Mouse (Mus musculus): ENCODE measurements around the gene Hoxa4. TPM values are rescaled to one million over a fixed set of nuclear protein-coding genes. Genes with fewer than 3 reads are reported as not detected.

Hoxa4 gene
- 0.79 and 0.92 TPM in 2 replicates for polyA plus RNA-seq (2016; fragmentation: Nextera tagmentation; extraction: Ambion mirVana)

- H3K27ac ChIP-seq: peak within 1 kb of the TSS; percentile 67
- H3K4me1 ChIP-seq: peaks cover 13% of the 10 kb centered on the region
- 2% methylated on average over 78 of the region's 102 CpGs for WGBS (ENCODE audit: insufficient replicate concordance)
- H3K36me3 ChIP-seq: no peaks in the 10 kb centered on the region
- H3K4me2 ChIP-seq: peak within 1 kb of the TSS; percentile 63
- H3K4me3 ChIP-seq: peak within 1 kb of the TSS; percentile 54
- H3K9me3 ChIP-seq (replicated peaks): no peaks in the 10 kb centered on the region
- ATAC-seq: no peak
- H3K27me3 ChIP-seq (replicated peaks): peaks cover 99% of the 10 kb centered on the region
- peak within 1 kb of the TSS; percentile 60 for H3K9ac ChIP-seq
These were observed at the start of gene Hoxa4 for GRCm38 (mm10) chr6:52190906-52191810. TSS of gene Hoxa4 (minus strand) at chr6:52191753.

- Histone ChIP-seq H3K36me3 (no peaks in the 10 kb centered on the region), H3K9ac (no peak overlapping the region), H3K4me2 (no peak overlapping the region), H3K9me3 (replicated peaks) (no peaks in the 10 kb centered on the region), H3K4me1 (peaks cover 7% of the 10 kb centered on the region; the same call in 1 of the 2 replicates), H3K27ac (no peak overlapping the region), H3K4me3 (no peak overlapping the region), H3K27me3 (replicated peaks) (peaks cover 99% of the 10 kb centered on the region)
- WGBS (ENCODE audit: insufficient replicate concordance): 4% methylated on average over 9 of the region's 9 CpGs
- ATAC-seq: no peak
These were observed 49.6 kb upstream of the Hoxa4 start for GRCm38 (mm10) chr6:52241001-52241621.

- Histone ChIP-seq H3K9ac (no peak within 1 kb of the TSS), H3K27me3 (replicated peaks) (peaks cover 99% of the 10 kb centered on the region), H3K9me3 (replicated peaks) (no peaks in the 10 kb centered on the region), H3K36me3 (no peaks in the 10 kb centered on the region), H3K4me1 (peaks cover 7% of the 10 kb centered on the region; the same call in 1 of the 2 replicates), H3K4me2 (peak within 1 kb of the TSS; percentile 16; the same call in 1 of the 2 replicates), H3K4me3 (no peak within 1 kb of the TSS), H3K27ac (no peak within 1 kb of the TSS)
- WGBS (ENCODE audit: insufficient replicate concordance): 2% methylated on average over 35 of the region's 35 CpGs
- ATAC-seq: no peak
These were observed 48.9 kb upstream of the Hoxa4 start, which contains the start of gene Hoxa10 for GRCm38 (mm10) chr6:52240389-52241000. TSS of gene Hoxa10 (minus strand) at chr6:52240854.

GRCm38 (mm10) chr6:52239625-52240388, 48.3 kb upstream of the Hoxa4 start:
- WGBS (ENCODE audit: insufficient replicate concordance): 4% methylated on average over 30 of the region's 30 CpGs
- Histone ChIP-seq H3K27ac (no peak overlapping the region), H3K4me3 (no peak overlapping the region), H3K4me1 (0 out of 2 replicates have a peak, but pooled peaks cover under 1% of the 10 kb centered on the region), H3K36me3 (no peaks in the 10 kb centered on the region), H3K9ac (no peak overlapping the region), H3K4me2 (peak overlapping the region; percentile 16; the same call in 1 of the 2 replicates), H3K27me3 (replicated peaks) (peaks cover 99% of the 10 kb centered on the region), H3K9me3 (replicated peaks) (no peaks in the 10 kb centered on the region)
- ATAC-seq: no peak

- Histone ChIP-seq H3K4me1 (no peaks in the 10 kb centered on the region), H3K4me3 (no peak overlapping the region), H3K9ac (no peak overlapping the region), H3K9me3 (replicated peaks) (no peaks in the 10 kb centered on the region), H3K27me3 (replicated peaks) (peaks cover 99% of the 10 kb centered on the region), H3K27ac (no peak overlapping the region), H3K4me2 (no peak overlapping the region), H3K36me3 (no peaks in the 10 kb centered on the region)
- WGBS (ENCODE audit: insufficient replicate concordance): 6% methylated on average over 7 of the region's 7 CpGs
- no peak for ATAC-seq
These were observed 47.4 kb upstream of the Hoxa4 start for GRCm38 (mm10) chr6:52238976-52239375.

- H3K27me3 ChIP-seq (replicated peaks): peaks cover 99% of the 10 kb centered on the region
- H3K4me3 ChIP-seq: no peak overlapping the region
- no peak overlapping the region for H3K4me2 ChIP-seq
- WGBS (ENCODE audit: insufficient replicate concordance): 6% methylated on average over 7 of the region's 7 CpGs
- H3K9me3 ChIP-seq (replicated peaks): no peaks in the 10 kb centered on the region
- no peaks in the 10 kb centered on the region for H3K36me3 ChIP-seq
- no peaks in the 10 kb centered on the region for H3K4me1 ChIP-seq
- no peak overlapping the region for H3K27ac ChIP-seq
- ATAC-seq: no peak
- H3K9ac ChIP-seq: no peak overlapping the region
These were observed 46.6 kb upstream of the Hoxa4 start for GRCm38 (mm10) chr6:52238155-52238545.

GRCm38 (mm10) chr6:52237346-52238154, 46.0 kb upstream of the Hoxa4 start:
- no peak overlapping the region for H3K9ac ChIP-seq
- H3K4me2 ChIP-seq: no peak overlapping the region
- H3K36me3 ChIP-seq: no peaks in the 10 kb centered on the region
- no peaks in the 10 kb centered on the region for H3K9me3 ChIP-seq (replicated peaks)
- 14% methylated on average over 10 of the region's 10 CpGs for whole genome bisulfite sequencing (ENCODE audit: insufficient replicate concordance)
- H3K27ac ChIP-seq: no peak overlapping the region
- no peaks in the 10 kb centered on the region for H3K4me1 ChIP-seq
- H3K4me3 ChIP-seq: no peak overlapping the region
- peaks cover 99% of the 10 kb centered on the region for H3K27me3 ChIP-seq (replicated peaks)
- ATAC-seq: no peak

GRCm38 (mm10) chr6:52236806-52237205, 45.3 kb upstream of the Hoxa4 start:
- H3K4me2 ChIP-seq: no peak overlapping the region
- 17% methylated on average over 3 of the region's 3 CpGs for WGBS (ENCODE audit: insufficient replicate concordance)
- H3K36me3 ChIP-seq: no peaks in the 10 kb centered on the region
- H3K9ac ChIP-seq: no peak overlapping the region
- ATAC-seq: no peak
- no peak overlapping the region for H3K4me3 ChIP-seq
- H3K4me1 ChIP-seq: no peaks in the 10 kb centered on the region
- peaks cover 99% of the 10 kb centered on the region for H3K27me3 ChIP-seq (replicated peaks)
- H3K9me3 ChIP-seq (replicated peaks): no peaks in the 10 kb centered on the region
- no peak overlapping the region for H3K27ac ChIP-seq

- Histone ChIP-seq H3K27me3 (replicated peaks) (peaks cover 98% of the 10 kb centered on the region), H3K9me3 (replicated peaks) (no peaks in the 10 kb centered on the region), H3K27ac (no peak overlapping the region), H3K4me1 (no peaks in the 10 kb centered on the region), H3K4me3 (no peak overlapping the region), H3K36me3 (no peaks in the 10 kb centered on the region), H3K4me2 (no peak overlapping the region), H3K9ac (no peak overlapping the region)
- 20% methylated on average over 6 of the region's 6 CpGs for WGBS (ENCODE audit: insufficient replicate concordance)
- ATAC-seq: no peak
These were observed 44.3 kb upstream of the Hoxa4 start for GRCm38 (mm10) chr6:52235866-52236265.

- Histone ChIP-seq H3K4me3 (no peak overlapping the region), H3K27ac (no peak overlapping the region), H3K27me3 (replicated peaks) (peaks cover 98% of the 10 kb centered on the region), H3K4me1 (no peaks in the 10 kb centered on the region), H3K4me2 (no peak overlapping the region), H3K36me3 (no peaks in the 10 kb centered on the region), H3K9ac (no peak overlapping the region), H3K9me3 (replicated peaks) (no peaks in the 10 kb centered on the region)
- ATAC-seq: no peak
- WGBS (ENCODE audit: insufficient replicate concordance): 32% methylated on average over 9 of the region's 9 CpGs
These were observed 43.7 kb upstream of the Hoxa4 start for GRCm38 (mm10) chr6:52235267-52235666.

All from liver, embryonic 12.5 days (tissue).